In the genomic region with DNA sequence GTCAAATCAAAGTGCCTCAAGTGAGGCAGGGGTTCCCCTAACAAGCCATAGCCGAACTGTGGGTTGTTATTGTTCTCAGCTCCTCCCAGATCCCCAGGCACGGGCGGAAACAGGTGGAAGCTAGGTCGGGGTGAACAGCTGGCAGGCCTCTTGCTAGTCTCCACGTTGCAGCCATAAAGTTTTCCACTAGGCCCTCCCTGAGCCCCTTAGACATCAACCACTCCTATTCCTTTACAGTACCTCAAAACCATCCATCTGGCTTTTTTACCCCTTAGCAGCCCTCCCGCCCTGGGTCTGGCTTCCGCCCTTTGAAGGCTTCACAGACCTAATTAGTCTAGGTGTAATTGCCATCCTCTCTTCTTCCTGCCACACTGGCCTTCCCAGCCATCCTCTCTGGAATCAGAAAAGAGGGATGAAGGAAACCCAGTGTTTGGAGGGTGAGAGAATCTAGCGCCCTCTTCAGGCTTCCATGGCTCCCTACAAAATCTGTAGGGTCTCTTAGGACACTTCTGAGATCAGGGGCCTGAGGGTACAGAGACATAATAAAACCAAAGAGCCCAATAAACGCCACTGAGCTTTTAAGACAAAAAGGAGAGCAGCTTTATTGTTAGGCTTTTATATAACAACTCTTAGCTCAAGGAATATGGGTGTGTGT, we compare ENCODE assay signal across 10 mouse cellular contexts. TPM values are rescaled to one million over a fixed set of nuclear protein-coding genes. Genes with fewer than 3 reads are reported as not detected.
A peak's percentile ranks its signal among the peaks of the same experiment; 100 is the strongest.
DNase-seq lines count a peak whose midpoint lies in the region; ATAC-seq and TF ChIP-seq lines count a peak whose summit lies in the region.
"Had no signal": no experiment of that assay in that cellular context is flagged by ENCODE, and none has a peak within 500 bp of the region (broad histone marks: within the 10 kb centered on the region; RNA-seq: fewer than 3 reads in every experiment).

No protein-coding gene starts in this region.

- TF ChIP-seq EP300 in liver, postnatal 0 days (IDR thresholded peaks at IDR 0.05; ENCODE audit: low read depth), result no peak

- no peak for TF ChIP-seq POLR2A in brain, embryonic 14.5 days (IDR thresholded peaks at IDR 0.05; ENCODE audit: borderline replicate concordance, extremely low read depth, insufficient read depth, insufficient read length, poor library complexity, severe bottlenecking)

- no peak overlapping the region for H3K27ac ChIP-seq in liver, postnatal 0 days (ENCODE audit: low read depth)
- no peak overlapping the region for H3K27ac ChIP-seq in liver, embryonic 12.5 days
- H3K27ac ChIP-seq in kidney, embryonic 15.5 days, result no peak overlapping the region
- H3K27ac ChIP-seq: forebrain, embryonic 13.5 days had no signal

- peaks cover 66% of the 10 kb centered on the region for H3K27me3 ChIP-seq in liver, postnatal 0 days (ENCODE audit: insufficient read depth, low read length)
- peaks cover 91% of the 10 kb centered on the region for H3K27me3 ChIP-seq in liver, embryonic 12.5 days (replicated peaks)
- peaks cover 69% of the 10 kb centered on the region for H3K27me3 ChIP-seq in kidney, embryonic 15.5 days

- no peak overlapping the region for H3K4me2 ChIP-seq in liver, postnatal 0 days (ENCODE audit: low read depth, low read length)
- H3K4me2 ChIP-seq in liver, embryonic 12.5 days, result no peak overlapping the region
- no peak overlapping the region for H3K4me2 ChIP-seq in kidney, embryonic 15.5 days

- H3K9ac ChIP-seq in liver, postnatal 0 days (replicated peaks), result no peak overlapping the region
- H3K9ac ChIP-seq in liver, embryonic 12.5 days, result no peak overlapping the region
- H3K9ac ChIP-seq in kidney, embryonic 15.5 days, result no peak overlapping the region
- H3K9ac ChIP-seq: forebrain, embryonic 13.5 days had no signal

- H3K9me3 ChIP-seq in liver, postnatal 0 days (ENCODE audit: low read length), result no peaks in the 10 kb centered on the region
- no peaks in the 10 kb centered on the region for H3K9me3 ChIP-seq in liver, embryonic 12.5 days (replicated peaks)
- no peaks in the 10 kb centered on the region for H3K9me3 ChIP-seq in kidney, embryonic 15.5 days (replicated peaks)
- H3K9me3 ChIP-seq: forebrain, embryonic 13.5 days had no signal

- ATAC-seq in liver, postnatal 0 days, result no peak
- no peak for ATAC-seq in liver, embryonic 12.5 days
- peak; percentile 32 to 36 for ATAC-seq in hematopoietic stem cell, adult 5-6 weeks (replicated peaks in 1 of 2; ENCODE audit: insufficient read depth in 1 of 2, low FRiP score in 2 of 2, low TSS enrichment in 1 of 2, low read depth in 1 of 2, poor library complexity in 2 of 2, severe bottlenecking in 2 of 2)
- no peak for ATAC-seq in kidney, embryonic 15.5 days (replicated peaks; ENCODE audit: low FRiP score)
- ATAC-seq: forebrain, embryonic 13.5 days had no signal

- 21% methylated on average over 9 of the region's 9 CpGs for WGBS in liver, postnatal 0 days (ENCODE audit: insufficient replicate concordance)
- WGBS in liver, embryonic 12.5 days (ENCODE audit: insufficient replicate concordance), result 23% methylated on average over 9 of the region's 9 CpGs
- 15% methylated on average over 9 of the region's 9 CpGs for WGBS in kidney, embryonic 15.5 days

- peaks cover 6% of the 10 kb centered on the region; the same call in 1 of the 2 replicates for H3K36me3 ChIP-seq in liver, postnatal 0 days (replicated peaks; ENCODE audit: insufficient read depth, low read length)
- H3K36me3 ChIP-seq in liver, embryonic 12.5 days, result peaks cover 10% of the 10 kb centered on the region
- peaks cover 10% of the 10 kb centered on the region for H3K36me3 ChIP-seq in kidney, embryonic 15.5 days

- H3K4me3 ChIP-seq in liver, postnatal 0 days (ENCODE audit: low read depth, low read length), result no peak overlapping the region
- H3K4me3 ChIP-seq in liver, embryonic 12.5 days, result no peak overlapping the region
- H3K4me3 ChIP-seq in kidney, embryonic 15.5 days (replicated peaks), result no peak overlapping the region; the same call in 1 of the 2 replicates

- 0 out of 2 replicates have a peak, but pooled peaks have one; percentile 7 for TF ChIP-seq CTCF in liver, postnatal 0 days (IDR thresholded peaks at IDR 0.05; ENCODE audit: low read depth)
- peak; percentile 33; the same call in 1 of the 2 replicates for TF ChIP-seq CTCF in brain, embryonic 14.5 days (IDR thresholded peaks at IDR 0.05; ENCODE audit: borderline replicate concordance, extremely low read depth, insufficient read depth, insufficient read length)

- H3K4me1 ChIP-seq in liver, postnatal 0 days (ENCODE audit: insufficient read depth), result 0 out of 2 replicates have a peak, but pooled peaks cover 8% of the 10 kb centered on the region
- H3K4me1 ChIP-seq in liver, embryonic 12.5 days, result peaks cover 8% of the 10 kb centered on the region; the same call in 1 of the 2 replicates
- H3K4me1 ChIP-seq in kidney, embryonic 15.5 days, result peaks cover 38% of the 10 kb centered on the region

- no peak for DNase-seq in liver, postnatal 0 days
- no peak for DNase-seq in brain, embryonic 14.5 days (ENCODE audit: low read depth)
- DNase-seq in thymus, postnatal 10 days (ENCODE audit: low spot score in 2 of 2), result peak; percentile 61 to 68
- no peak for DNase-seq in right cerebral cortex, postnatal 14 days
- DNase-seq: adrenal gland, postnatal 36 days; lung, postnatal 14 days had no signal

RNA-seq across cellular contexts. Expression of gene Rnf39, which starts 1.5 kb away (rescaled TPM):
- polyA plus RNA-seq in liver, postnatal 0 days (2015; fragmentation: Nextera tagmentation; extraction: Ambion mirVana), result 0.11 TPM in 1 of 2 replicates, not detected in the other
- polyA plus RNA-seq in liver, embryonic 12.5 days (2016; fragmentation: Nextera tagmentation; extraction: Ambion mirVana), result not detected in 2 replicates
- 0.18 and 0.19 TPM in 2 replicates for polyA plus RNA-seq in brain, embryonic 14.5 days (2012; rRNA removed)
- total RNA-seq in hematopoietic stem cell, adult 5-6 weeks (2017), result not detected in 2 replicates
- polyA plus RNA-seq in kidney, embryonic 15.5 days (2015; fragmentation: Nextera tagmentation; extraction: Ambion mirVana), result 0.13 and 0.53 TPM in 2 replicates

RNA-seq across cellular contexts. Expression of gene Ppp1r11, which starts 7.3 kb away (rescaled TPM):
- polyA plus RNA-seq in liver, postnatal 0 days (2015; fragmentation: Nextera tagmentation; extraction: Ambion mirVana), result 39.9 and 41.7 TPM in 2 replicates
- 44.5 and 47.3 TPM in 2 replicates for polyA plus RNA-seq in liver, embryonic 12.5 days (2016; fragmentation: Nextera tagmentation; extraction: Ambion mirVana)
- polyA plus RNA-seq in brain, embryonic 14.5 days (2012; rRNA removed), result 143 and 150 TPM in 2 replicates
- total RNA-seq in hematopoietic stem cell, adult 5-6 weeks (2017), result 37.8 and 55.1 TPM in 2 replicates
- 115 and 127 TPM in 2 replicates for polyA plus RNA-seq in kidney, embryonic 15.5 days (2015; fragmentation: Nextera tagmentation; extraction: Ambion mirVana)

RNA-seq across cellular contexts. Expression of gene Znrd1, which starts 14.1 kb away (rescaled TPM):
- 19.3 and 23.7 TPM in 2 replicates for polyA plus RNA-seq in liver, postnatal 0 days (2015; fragmentation: Nextera tagmentation; extraction: Ambion mirVana)
- 32.7 and 33.5 TPM in 2 replicates for polyA plus RNA-seq in liver, embryonic 12.5 days (2016; fragmentation: Nextera tagmentation; extraction: Ambion mirVana)
- 41.8 and 55.2 TPM in 2 replicates for polyA plus RNA-seq in brain, embryonic 14.5 days (2012; rRNA removed)
- total RNA-seq in hematopoietic stem cell, adult 5-6 weeks (2017), result 45.1 and 49.9 TPM in 2 replicates
- polyA plus RNA-seq in kidney, embryonic 15.5 days (2015; fragmentation: Nextera tagmentation; extraction: Ambion mirVana), result 93.2 and 95.6 TPM in 2 replicates

RNA-seq across cellular contexts. Expression of gene Znrd1as, which starts 14.1 kb away (rescaled TPM):
- 4.1 and 5.6 TPM in 2 replicates for polyA plus RNA-seq in liver, postnatal 0 days (2015; fragmentation: Nextera tagmentation; extraction: Ambion mirVana)
- polyA plus RNA-seq in liver, embryonic 12.5 days (2016; fragmentation: Nextera tagmentation; extraction: Ambion mirVana), result 3.9 and 5.2 TPM in 2 replicates
- 3.5 TPM in 2 replicates for polyA plus RNA-seq in brain, embryonic 14.5 days (2012; rRNA removed)
- 9.2 and 13.8 TPM in 2 replicates for total RNA-seq in hematopoietic stem cell, adult 5-6 weeks (2017)
- polyA plus RNA-seq in kidney, embryonic 15.5 days (2015; fragmentation: Nextera tagmentation; extraction: Ambion mirVana), result 6.6 and 6.7 TPM in 2 replicates

RNA-seq across cellular contexts. Expression of gene 2410137M14Rik, which starts 36.8 kb away (rescaled TPM):
- not detected in 2 replicates for polyA plus RNA-seq in liver, postnatal 0 days (2015; fragmentation: Nextera tagmentation; extraction: Ambion mirVana)
- not detected in 2 replicates for polyA plus RNA-seq in liver, embryonic 12.5 days (2016; fragmentation: Nextera tagmentation; extraction: Ambion mirVana)
- 1.5 and 1.6 TPM in 2 replicates for polyA plus RNA-seq in brain, embryonic 14.5 days (2012; rRNA removed)
- total RNA-seq in hematopoietic stem cell, adult 5-6 weeks (2017), result not detected in 2 replicates
- not detected in 2 replicates for polyA plus RNA-seq in kidney, embryonic 15.5 days (2015; fragmentation: Nextera tagmentation; extraction: Ambion mirVana)
- total RNA-seq: adrenal gland, postnatal 36 days had no signal

Comparison
In these comparisons a context has a peak if more than half of its experiments do, and no peak if none do; other contexts are left out.
1. ATAC-seq: peak in hematopoietic stem cell, adult 5-6 weeks (2 of 2); none in liver, postnatal 0 days (single experiment), liver, embryonic 12.5 days (single experiment) and kidney, embryonic 15.5 days (single experiment).
2. DNase-seq: peak in thymus, postnatal 10 days (2 of 2); none in liver, postnatal 0 days (single experiment), brain, embryonic 14.5 days (single experiment) and right cerebral cortex, postnatal 14 days (single experiment).